ENCODE assay signal across 8 mouse cellular contexts in genomic region chr7:122919728-122920582, GRCm38 (mm10). TPM values are rescaled to one million over a fixed set of nuclear protein-coding genes. Genes with fewer than 3 reads are reported as not detected.
A peak's percentile ranks its signal among the peaks of the same experiment; 100 is the strongest.
DNase-seq lines count a peak whose midpoint lies in the region; ATAC-seq and TF ChIP-seq lines count a peak whose summit lies in the region.

No protein-coding gene starts in this region.

- no peaks in the 10 kb centered on the region for H3K9me3 ChIP-seq in forebrain, embryonic 14.5 days (replicated peaks; ENCODE audit: control insufficient read depth, low read length)
- H3K9me3 ChIP-seq in intestine, postnatal 0 days (ENCODE audit: control insufficient read depth), result no peaks in the 10 kb centered on the region

- no peaks in the 10 kb centered on the region for H3K36me3 ChIP-seq in forebrain, embryonic 14.5 days (ENCODE audit: control insufficient read depth, insufficient read depth, low read length)
- no peaks in the 10 kb centered on the region for H3K36me3 ChIP-seq in intestine, postnatal 0 days (ENCODE audit: control insufficient read depth, insufficient read depth)

- H3K9ac ChIP-seq in forebrain, embryonic 14.5 days (ENCODE audit: low read length), result no peak overlapping the region
- H3K9ac ChIP-seq in intestine, postnatal 0 days (ENCODE audit: low read depth, low read length), result no peak overlapping the region

- no peak overlapping the region for H3K4me3 ChIP-seq in forebrain, embryonic 14.5 days (ENCODE audit: low read depth, low read length)
- H3K4me3 ChIP-seq in intestine, postnatal 0 days (ENCODE audit: low read depth, low read length), result no peak overlapping the region

- no peaks in the 10 kb centered on the region for H3K27me3 ChIP-seq in forebrain, embryonic 14.5 days (replicated peaks; ENCODE audit: control insufficient read depth, insufficient read depth, low read length)
- H3K27me3 ChIP-seq in intestine, postnatal 0 days (replicated peaks; ENCODE audit: control insufficient read depth, insufficient read depth, low read length), result no peaks in the 10 kb centered on the region

- H3K27ac ChIP-seq in forebrain, embryonic 14.5 days (ENCODE audit: low read depth, low read length), result no peak overlapping the region
- H3K27ac ChIP-seq in intestine, postnatal 0 days (ENCODE audit: low read depth, low read length), result no peak overlapping the region

- peak; percentile 82 for TF ChIP-seq CTCF in intestine, postnatal 0 days (IDR thresholded peaks at IDR 0.05; ENCODE audit: low read depth)

- no peaks in the 10 kb centered on the region for H3K4me1 ChIP-seq in forebrain, embryonic 14.5 days (ENCODE audit: control insufficient read depth, insufficient read depth, low read length)
- no peaks in the 10 kb centered on the region for H3K4me1 ChIP-seq in intestine, postnatal 0 days (replicated peaks; ENCODE audit: control insufficient read depth, insufficient read depth, low read length)

- DNase-seq in adrenal gland, adult 2 months, result peak; percentile 18
- DNase-seq in adrenal gland, adult 8-10 months, result no peak
- DNase-seq in B cell, adult 2 months, result peak; percentile 61 to 67
- peak; percentile 57 for DNase-seq in brain, embryonic 18.5 days (ENCODE audit: low read depth, low spot score)
- peak; percentile 93 for DNase-seq in forebrain, embryonic 14.5 days (ENCODE audit: low spot score)
- DNase-seq in lung, postnatal 10 days, result peak; percentile 74
- DNase-seq in retina, postnatal 7 days (ENCODE audit: low read depth, low spot score), result peak; percentile 81

- ATAC-seq in forebrain, embryonic 14.5 days, result peak; percentile 74
- no peak for ATAC-seq in intestine, postnatal 0 days

- no peak overlapping the region for H3K4me2 ChIP-seq in forebrain, embryonic 14.5 days (ENCODE audit: low read length)
- H3K4me2 ChIP-seq in intestine, postnatal 0 days (replicated peaks; ENCODE audit: low read depth), result no peak overlapping the region

- 48% methylated on average over 13 of the region's 13 CpGs for WGBS in forebrain, embryonic 14.5 days
- 45% methylated on average over 13 of the region's 13 CpGs for WGBS in intestine, postnatal 0 days

RNA-seq across cellular contexts. Expression of gene Rbbp6, which starts 45.5 kb away (rescaled TPM):
- 10 to 100 TPM; 43.8 to 82.9 TPM for total RNA-seq in adrenal gland, adult 2 months (2021)
- polyA plus RNA-seq in adrenal gland, adult 2 months (2012; rRNA removed), result 5.5 and 8.0 TPM in 2 replicates
- total RNA-seq in adrenal gland, adult 8-10 months (2022), result 10 to 100 TPM; 51.6 to 74.1 (median 63.1) TPM
- 29.6 TPM in 2 replicates for polyA plus RNA-seq in forebrain, embryonic 14.5 days (2014; fragmentation: Nextera tagmentation; extraction: Ambion mirVana)
- 15.3 and 15.5 TPM in 2 replicates for polyA plus RNA-seq in intestine, postnatal 0 days (2015; fragmentation: Nextera tagmentation; extraction: Ambion mirVana)
